Mouse (Mus musculus) liver, embryonic 14.5 days (tissue): ENCODE measurements at regions not wholly inside any gene's neighbourhood (a gene's known extent, or its start where the extent isn't known, plus 50 kb on each side); places are given as distances from the start of the nearest gene placed in this dataset.

Experiments
- ATAC-seq: fragments of 200-750 bp; cut with Nextera tagmentation; 2 replicates; pipeline ENCODE4 v1.8.0; 2017; ENCODE audit warnings: moderate number of reproducible peaks, mild to moderate bottlenecking, moderate library complexity; ENCODE audit not compliant: insufficient read depth
- DNase-seq, 3 experiments: peaks; one replicate each; pipeline ENCODE4 v3.0.0-alpha.2; 2012 to 2013; ENCODE audit warnings: low read depth in 3 of 3, low spot score in 3 of 3
- H3K27ac ChIP-seq: fragments of 300-500 bp; sonication (generic); 2 replicates; pipeline ENCODE4 v1.5.1; 2014; ENCODE audit warnings: moderate library complexity, mild to moderate bottlenecking, control low read depth, inconsistent platforms
- H3K27me3 ChIP-seq: fragments of 300-500 bp; sonication (generic); 2 replicates; pipeline ENCODE4 v1.6.1; 2014; ENCODE audit warnings: mild to moderate bottlenecking, low read length, moderate library complexity; ENCODE audit not compliant: control insufficient read depth, insufficient read depth
- H3K36me3 ChIP-seq: fragments of 300-500 bp; sonication (generic); replicated peaks from 2 replicates; pipeline ENCODE4 v1.6.1; 2014; ENCODE audit warnings: low read depth; ENCODE audit not compliant: control insufficient read depth, insufficient read depth
- H3K4me1 ChIP-seq, 2 experiments: fragments of 200-500 bp in 1 of 2; fragments of 300-500 bp in 1 of 2; sonication (generic) in 1 of 2; replicated peaks; 2 replicates each; pipeline ENCODE4 v1.6.1; 2012 to 2014; ENCODE audit warnings: antibody characterized with exemption in 1 of 2, inconsistent platforms in 1 of 2, low read length in 1 of 2; ENCODE audit not compliant: control insufficient read depth in 2 of 2, insufficient read depth in 2 of 2
- H3K4me2 ChIP-seq: fragments of 300-500 bp; sonication (generic); 2 replicates; pipeline ENCODE4 v1.6.1; 2014; ENCODE audit warnings: low read depth, mild to moderate bottlenecking, control low read depth, moderate library complexity
- H3K4me3 ChIP-seq, 2 experiments: fragments of 200-500 bp in 1 of 2; fragments of 300-500 bp in 1 of 2; sonication (generic) in 1 of 2; 2 replicates each; pipeline ENCODE4 v1.5.1; 2012 to 2014; ENCODE audit warnings: low read depth in 2 of 2, low read length in 2 of 2, mild to moderate bottlenecking in 2 of 2, control low read depth in 1 of 2, inconsistent platforms in 1 of 2, moderate library complexity in 1 of 2; ENCODE audit not compliant: insufficient read depth in 1 of 2
- H3K9ac ChIP-seq: fragments of 300-500 bp; sonication (generic); replicated peaks from 2 replicates; pipeline ENCODE4 v1.6.1; 2014; ENCODE audit warnings: mild to moderate bottlenecking, control low read depth, moderate library complexity
- H3K9me3 ChIP-seq: fragments of 300-500 bp; sonication (generic); 2 replicates; pipeline ENCODE4 v1.6.1; 2016; ENCODE audit warnings: low read length, mixed read lengths; ENCODE audit not compliant: control insufficient read depth
- CTCF ChIP-seq: IDR thresholded peaks from 2 replicates; pipeline ENCODE4 v1.5.1; 2016; ENCODE audit warnings: antibody characterized with exemption, low read depth, control low read depth
- EP300 ChIP-seq: IDR thresholded peaks from 2 replicates; pipeline ENCODE4 v1.6.1; 2016; ENCODE audit warnings: antibody characterized with exemption, low read depth
- WGBS: fragments of 180-500 bp; shearing (Covaris S2); extraction: QIAGEN DNeasy Blood & Tissue Kit; methylation state at CpG from one replicate; pipeline ENCODE4 v1.1.7; 2014; ENCODE audit not compliant: insufficient replicate concordance; 5-methylcytosine and 5-hydroxymethylcytosine counted together

- H3K27ac ChIP-seq: no peak overlapping the region
- no peak for DNase-seq
- no peaks in the 10 kb centered on the region for H3K9me3 ChIP-seq
- WGBS: 58% methylated on average over 2 of the region's 2 CpGs
- H3K4me2 ChIP-seq: no peak overlapping the region
- no peak overlapping the region for H3K9ac ChIP-seq
- no peaks in the 10 kb centered on the region for H3K36me3 ChIP-seq
- ATAC-seq: no peak
- no peaks in the 10 kb centered on the region for H3K27me3 ChIP-seq
- H3K4me3 ChIP-seq: no peak overlapping the region
- TF ChIP-seq EP300 (no peak), CTCF (no peak)
- no peaks in the 10 kb centered on the region for H3K4me1 ChIP-seq
Measured at GRCm38 (mm10) chr11:17451451-17451850, 194.1 kb downstream of the C1d start.

GRCm38 (mm10) chr11:17453530-17453929 lies 196.2 kb downstream of the C1d start:
- H3K4me2 ChIP-seq: no peak overlapping the region
- no peak overlapping the region for H3K9ac ChIP-seq
- H3K4me3 ChIP-seq: no peak overlapping the region
- no peaks in the 10 kb centered on the region for H3K36me3 ChIP-seq
- no peaks in the 10 kb centered on the region for H3K27me3 ChIP-seq
- TF ChIP-seq CTCF (no peak), EP300 (no peak)
- no peaks in the 10 kb centered on the region for H3K4me1 ChIP-seq
- 64% methylated on average over 9 of the region's 9 CpGs for WGBS
- H3K9me3 ChIP-seq: no peaks in the 10 kb centered on the region
- ATAC-seq: no peak
- DNase-seq: no peak
- H3K27ac ChIP-seq: no peak overlapping the region

GRCm38 (mm10) chr11:17458946-17459345 lies 201.6 kb downstream of the C1d start:
- Histone ChIP-seq H3K9ac (no peak overlapping the region), H3K36me3 (no peaks in the 10 kb centered on the region), H3K27ac (no peak overlapping the region), H3K27me3 (no peaks in the 10 kb centered on the region), H3K4me3 (no peak overlapping the region), H3K9me3 (no peaks in the 10 kb centered on the region), H3K4me1 (no peaks in the 10 kb centered on the region), H3K4me2 (no peak overlapping the region)
- ATAC-seq: no peak
- DNase-seq: no peak
- WGBS: 60% methylated on average over 4 of the region's 4 CpGs
- TF ChIP-seq EP300: no peak
- TF ChIP-seq CTCF: no peak

- no peak overlapping the region for H3K4me2 ChIP-seq
- no peak for TF ChIP-seq EP300
- TF ChIP-seq CTCF: peak; percentile 23; the same call in 1 of the 2 replicates
- no peak overlapping the region for H3K27ac ChIP-seq
- H3K9ac ChIP-seq: no peak overlapping the region
- WGBS: 32% methylated on average over 11 of the region's 11 CpGs
- ATAC-seq: no peak
- no peak overlapping the region for H3K4me3 ChIP-seq
- H3K4me1 ChIP-seq: no peaks in the 10 kb centered on the region
- no peaks in the 10 kb centered on the region for H3K36me3 ChIP-seq
- H3K27me3 ChIP-seq: no peaks in the 10 kb centered on the region
- no peak for DNase-seq
- no peaks in the 10 kb centered on the region for H3K9me3 ChIP-seq
Measured at GRCm38 (mm10) chr11:17460024-17460919, 202.9 kb downstream of the C1d start.

DNA sequence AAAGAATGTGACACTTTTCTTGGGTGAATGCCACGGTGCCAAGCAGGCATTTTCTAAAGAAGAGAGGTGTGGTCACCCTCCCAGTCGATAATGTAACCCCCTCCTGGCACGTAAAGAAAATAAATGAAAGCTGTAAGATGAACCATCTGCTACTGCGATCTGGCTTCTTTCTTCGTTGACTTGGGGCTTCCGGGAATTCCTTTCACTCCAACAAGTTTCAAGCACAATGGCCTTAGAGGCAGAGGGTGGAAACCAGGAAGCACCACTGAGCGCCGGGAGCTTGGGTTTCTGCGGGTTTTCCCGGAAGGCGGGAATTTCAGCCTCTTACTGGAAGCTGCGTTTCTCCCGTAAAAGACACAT lies 203.5 kb downstream of the C1d start:
- H3K4me3 ChIP-seq: no peak overlapping the region
- no peak overlapping the region for H3K9ac ChIP-seq
- no peaks in the 10 kb centered on the region for H3K4me1 ChIP-seq
- no peak overlapping the region for H3K27ac ChIP-seq
- H3K27me3 ChIP-seq: no peaks in the 10 kb centered on the region
- 8% methylated on average over 13 of the region's 13 CpGs for WGBS
- no peak for TF ChIP-seq CTCF
- TF ChIP-seq EP300: no peak
- no peak for ATAC-seq
- no peaks in the 10 kb centered on the region for H3K9me3 ChIP-seq
- DNase-seq: no peak
- H3K4me2 ChIP-seq: peak overlapping the region; percentile 13
- H3K36me3 ChIP-seq: no peaks in the 10 kb centered on the region
